Mouse (Mus musculus): Measurements from ENCODE around the gene Kcnn1.

- no peak for TF ChIP-seq CTCF (IDR thresholded peaks at IDR 0.05; ENCODE audit: low read depth)
- TF ChIP-seq EP300 (optimal IDR thresholded peaks at IDR 0.05), result no peak
These were observed 17.9 kb downstream of the Kcnn1 start for GRCm38 (mm10) chr8:70845108-70845507.

All from stomach, postnatal 0 days (tissue).